Mouse (Mus musculus) heart, postnatal 0 days (tissue): ENCODE results near the gene Rps19bp1. TPM values are rescaled to one million over a fixed set of nuclear protein-coding genes. Genes with fewer than 3 reads are reported as not detected.
A peak's percentile ranks its signal among the peaks of the same experiment; 100 is the strongest.

Source experiments
- ATAC-seq: fragments of 200-750 bp; cut with Nextera tagmentation; 2 replicates; pipeline ENCODE4 v1.8.0; 2017; ENCODE audit warnings: low read depth, moderate number of reproducible peaks, moderate library complexity; ENCODE audit not compliant: insufficient read depth
- DNase-seq: peaks from one replicate; pipeline ENCODE4 v3.0.0-alpha.2; 2016; ENCODE audit warnings: low spot score
- H3K27ac ChIP-seq: fragments of 300-500 bp; sonication (generic); 2 replicates; pipeline ENCODE4 v1.5.1; 2014; ENCODE audit warnings: low read depth, mild to moderate bottlenecking
- H3K27me3 ChIP-seq: fragments of 300-500 bp; sonication (generic); 2 replicates; pipeline ENCODE4 v1.6.1; 2014; ENCODE audit warnings: low read length, mixed read lengths; ENCODE audit not compliant: control insufficient read depth, insufficient read depth
- H3K36me3 ChIP-seq: fragments of 300-500 bp; sonication (generic); replicated peaks from 2 replicates; pipeline ENCODE4 v1.6.1; 2014; ENCODE audit warnings: low read length, mixed read lengths; ENCODE audit not compliant: control insufficient read depth, insufficient read depth
- H3K4me1 ChIP-seq: fragments of 300-500 bp; sonication (generic); 2 replicates; pipeline ENCODE4 v1.6.1; 2014; ENCODE audit warnings: antibody characterized with exemption; ENCODE audit not compliant: control insufficient read depth, insufficient read depth
- H3K4me2 ChIP-seq: fragments of 300-500 bp; sonication (generic); 2 replicates; pipeline ENCODE4 v1.6.1; 2014; ENCODE audit warnings: low read depth, mild to moderate bottlenecking, low read length, moderate library complexity
- H3K4me3 ChIP-seq: fragments of 300-500 bp; sonication (generic); 2 replicates; pipeline ENCODE4 v1.5.1; 2014; ENCODE audit warnings: low read depth, low read length
- H3K9ac ChIP-seq: fragments of 300-500 bp; sonication (generic); replicated peaks from 2 replicates; pipeline ENCODE4 v1.6.1; 2014; ENCODE audit warnings: low read depth, low read length, mixed read lengths
- H3K9me3 ChIP-seq: fragments of 300-500 bp; sonication (generic); replicated peaks from 2 replicates; pipeline ENCODE4 v1.6.1; 2016; ENCODE audit warnings: low read length; ENCODE audit not compliant: control insufficient read depth
- CTCF ChIP-seq: IDR thresholded peaks from 2 replicates; pipeline ENCODE4 v1.5.1; 2016; ENCODE audit warnings: antibody characterized with exemption, control low read depth, low read depth
- EP300 ChIP-seq: IDR thresholded peaks from 2 replicates; pipeline ENCODE4 v1.6.1; 2016; ENCODE audit warnings: antibody characterized with exemption, low read depth
- WGBS: fragments of 180-500 bp; shearing (Covaris S2); extraction: QIAGEN DNeasy Blood & Tissue Kit; methylation state at CpG from one replicate; pipeline ENCODE4 v1.1.7; 2014; 5-methylcytosine and 5-hydroxymethylcytosine counted together
- polyA plus RNA-seq: library from polyadenylated mRNA; unstranded; fragments of >200 nt; fragmentation: Nextera tagmentation; extraction: Ambion mirVana; gene quantifications from 2 replicates; pipeline ENCODE4 v1.2.1, GENCODE M21; 2015
- total RNA-seq: library from RNA; depleted of rRNA; stranded (reverse); fragments of >200 nt; gene quantifications from 2 replicates; pipeline ENCODE4 v1.2.3, GENCODE M21; 2014; ENCODE audit warnings: low replicate concordance

The Rps19bp1 gene
- total and polyA plus RNA-seq, 2 experiments from 2014 or later = 21.6 to 34.7 TPM

- H3K4me3 ChIP-seq = peak within 1 kb of the TSS; percentile 92
- H3K9me3 ChIP-seq = no peaks in the 10 kb centered on the region
- H3K9ac ChIP-seq = peak within 1 kb of the TSS; percentile 91
- H3K4me2 ChIP-seq = peak within 1 kb of the TSS; percentile 77
- peak; percentile 98 for ATAC-seq
- 0% methylated on average over 66 of the region's 67 CpGs for WGBS
- peak; percentile 18; the same call in 1 of the 2 replicates for TF ChIP-seq CTCF
- TF ChIP-seq EP300 = peak; percentile 17; the same call in 1 of the 2 replicates
- H3K27ac ChIP-seq = peak within 1 kb of the TSS; percentile 85
- H3K36me3 ChIP-seq = peaks cover 33% of the 10 kb centered on the region
- no peaks in the 10 kb centered on the region for H3K27me3 ChIP-seq
- peaks cover 6% of the 10 kb centered on the region; the same call in 1 of the 2 replicates for H3K4me1 ChIP-seq
- DNase-seq = peak; percentile 96
Observed at GRCm38 (mm10) chr15:80233733-80234509, 30.2 kb downstream of the Rps19bp1 start, which contains the start of gene Mief1. Mief1 (plus strand) TSS chr15:80234018.

DNA sequence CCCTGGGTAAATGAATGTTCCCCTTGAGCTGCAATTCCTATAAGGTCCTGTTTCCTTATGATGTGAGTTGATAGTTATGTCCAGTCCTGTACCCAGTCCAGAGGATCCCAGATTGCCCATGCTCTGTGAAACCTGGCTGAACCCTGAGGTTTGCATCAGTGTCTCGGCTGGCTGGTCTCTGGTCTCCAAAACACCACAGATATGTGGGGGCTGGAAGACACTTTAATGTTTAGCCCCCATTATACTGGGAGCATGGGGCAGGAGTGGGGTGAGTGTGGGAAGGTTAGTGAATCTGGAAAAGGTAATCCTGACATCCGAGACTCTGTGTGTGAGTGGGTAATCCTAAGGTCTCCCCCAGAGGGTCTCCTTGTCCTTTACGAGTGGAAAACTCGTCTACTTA is 31.1 kb downstream of the Rps19bp1 start:
- no peak for DNase-seq
- 0 out of 2 replicates have a peak overlapping the region, but pooled peaks have one; percentile 26 for H3K9ac ChIP-seq
- H3K27me3 ChIP-seq = no peaks in the 10 kb centered on the region
- WGBS = 61% methylated on average over 4 of the region's 4 CpGs
- H3K27ac ChIP-seq = peak overlapping the region; percentile 56
- H3K4me2 ChIP-seq = no peak overlapping the region
- no peak overlapping the region for H3K4me3 ChIP-seq
- TF ChIP-seq EP300 = no peak
- no peak for TF ChIP-seq CTCF
- H3K9me3 ChIP-seq = no peaks in the 10 kb centered on the region
- no peak for ATAC-seq
- H3K36me3 ChIP-seq = peaks cover 25% of the 10 kb centered on the region
- peaks cover 6% of the 10 kb centered on the region; the same call in 1 of the 2 replicates for H3K4me1 ChIP-seq

DNA sequence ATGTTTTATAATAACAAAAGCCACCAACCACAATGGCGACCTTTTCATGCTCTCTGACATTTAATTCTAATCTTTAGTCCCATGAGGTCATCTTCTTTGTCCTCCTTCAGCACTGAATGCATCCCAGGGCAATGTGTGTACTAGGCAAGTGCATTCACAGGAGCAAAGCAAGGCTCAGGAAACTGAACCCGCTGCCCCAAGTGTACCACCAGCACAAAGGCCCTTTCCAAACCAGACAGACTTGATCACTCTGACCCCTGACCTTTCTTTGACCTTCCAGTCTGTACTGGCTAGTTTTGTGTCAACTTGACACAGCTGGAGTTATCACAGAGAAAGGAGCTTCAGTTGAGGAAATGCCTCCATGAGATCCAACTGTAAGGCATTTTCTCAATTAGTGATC is 31.8 kb downstream of the Rps19bp1 start:
- H3K4me3 ChIP-seq = no peak overlapping the region
- DNase-seq = no peak

GRCm38 (mm10) chr15:80228071-80228800 is 35.9 kb downstream of the Rps19bp1 start:
- Histone ChIP-seq H3K27ac (no peak overlapping the region), H3K4me1 (peaks cover 7% of the 10 kb centered on the region), H3K4me3 (no peak overlapping the region), H3K9ac (no peak overlapping the region), H3K27me3 (no peaks in the 10 kb centered on the region), H3K4me2 (no peak overlapping the region), H3K36me3 (no peaks in the 10 kb centered on the region), H3K9me3 (no peaks in the 10 kb centered on the region)
- 69% methylated on average over 17 of the region's 17 CpGs for WGBS
- TF ChIP-seq EP300 (no peak), CTCF (no peak)
- no peak for DNase-seq
- no peak for ATAC-seq

More for the DNA sequence above, 31.8 kb downstream of the Rps19bp1 start:
- H3K36me3 ChIP-seq = peaks cover 20% of the 10 kb centered on the region
- H3K4me2 ChIP-seq = no peak overlapping the region
- no peaks in the 10 kb centered on the region for H3K9me3 ChIP-seq
- H3K27ac ChIP-seq = no peak overlapping the region
- WGBS = 65% methylated on average over 2 of the region's 2 CpGs
- peaks cover 6% of the 10 kb centered on the region; the same call in 1 of the 2 replicates for H3K4me1 ChIP-seq
- no peak overlapping the region for H3K9ac ChIP-seq
- TF ChIP-seq EP300 (no peak), CTCF (no peak)
- ATAC-seq = no peak
- no peaks in the 10 kb centered on the region for H3K27me3 ChIP-seq

GRCm38 (mm10) chr15:80225796-80226195 is 38.3 kb downstream of the Rps19bp1 start:
- Histone ChIP-seq H3K9me3 (no peaks in the 10 kb centered on the region), H3K36me3 (no peaks in the 10 kb centered on the region), H3K4me3 (no peak overlapping the region), H3K27ac (no peak overlapping the region), H3K4me1 (peaks cover 12% of the 10 kb centered on the region), H3K4me2 (no peak overlapping the region), H3K9ac (no peak overlapping the region), H3K27me3 (no peaks in the 10 kb centered on the region)
- TF ChIP-seq EP300 = no peak
- peak; percentile 71 for TF ChIP-seq CTCF
- peak; percentile 66; the same call in 1 of the 2 replicates for ATAC-seq
- DNase-seq = peak; percentile 66
- WGBS = 50% methylated on average over 2 of the region's 2 CpGs
